Mouse (Mus musculus) liver, adult 2 months (tissue): Measurements from ENCODE around the gene Slc5a5.

Experiments
- CTCF ChIP-seq: fragments of 200-500 bp; IDR thresholded peaks from 2 replicates; pipeline ENCODE4 v1.5.1; 2011; ENCODE audit warnings: low read depth, low read length, control low read depth
- POLR2A ChIP-seq: fragments of 200-500 bp; IDR thresholded peaks from 2 replicates; pipeline ENCODE4 v1.6.1; 2011; ENCODE audit warnings: low read length, control low read depth; ENCODE audit not compliant: insufficient read depth; ENCODE audit errors: extremely low read depth

DNA sequence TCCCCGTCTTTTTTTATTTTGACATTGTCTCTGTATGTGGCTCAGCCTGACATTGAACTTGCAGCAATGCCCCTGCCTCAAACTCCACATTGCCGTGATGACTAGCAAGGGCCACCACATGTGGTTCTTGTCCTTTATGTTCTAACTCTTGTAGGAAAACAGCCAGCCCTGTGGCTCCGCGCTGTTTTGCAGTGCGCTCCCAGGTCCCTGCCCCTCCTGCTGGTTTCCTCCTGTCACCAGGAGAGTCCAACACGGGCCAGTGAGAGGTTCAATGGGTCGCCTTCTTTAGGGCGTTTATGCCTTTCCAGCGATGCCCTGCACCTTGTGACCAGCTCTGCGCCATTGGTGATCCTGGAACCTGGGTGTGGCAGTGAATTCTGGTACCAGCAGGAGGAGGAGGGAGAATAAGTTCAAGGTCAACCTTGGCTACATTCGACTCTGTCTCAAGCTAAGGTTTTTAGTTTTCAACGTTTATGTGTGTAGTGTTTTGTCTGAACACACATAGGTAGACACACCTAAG is 26.5 kb downstream of the Slc5a5 start:
- no peak for TF ChIP-seq CTCF
- no peak for TF ChIP-seq POLR2A
